Mouse (Mus musculus) ovary, postnatal 10 days (tissue): ENCODE data around the gene Ly75.

Experiments used
- DNase-seq: peaks from one replicate; pipeline ENCODE4 v3.0.0; 2022; ENCODE audit warnings: low spot score

Ly75 gene

GRCm38 (mm10) chr2:60322031-60322726 lies 60.9 kb downstream of the Ly75 start:
- no peak for DNase-seq

- DNase-seq, result no peak
Observed at GRCm38 (mm10) chr2:60303796-60304195, 79.3 kb downstream of the Ly75 start.

- DNase-seq, result no peak
Observed at GRCm38 (mm10) chr2:60299323-60299722, 83.8 kb downstream of the Ly75 start.

GRCm38 (mm10) chr2:60298266-60298665 lies 84.8 kb downstream of the Ly75 start:
- DNase-seq, result no peak

GRCm38 (mm10) chr2:60291381-60291780 lies 91.7 kb downstream of the Ly75 start:
- DNase-seq, result no peak

GRCm38 (mm10) chr2:60289451-60289850 lies 93.7 kb downstream of the Ly75 start:
- DNase-seq, result no peak

GRCm38 (mm10) chr2:60288606-60289005 lies 94.5 kb downstream of the Ly75 start:
- no peak for DNase-seq

GRCm38 (mm10) chr2:60285107-60285617 lies 97.9 kb downstream of the Ly75 start:
- no peak for DNase-seq

- no peak for DNase-seq
Observed at GRCm38 (mm10) chr2:60284467-60284821, 98.7 kb downstream of the Ly75 start, which contains the start of gene Cd302. TSS of gene Cd302 (minus strand) at chr2:60284488.

GRCm38 (mm10) chr2:60283751-60284466 lies 99.2 kb downstream of the Ly75 start:
- DNase-seq, result peak; percentile 39

GRCm38 (mm10) chr2:60283208-60283750 lies 99.8 kb downstream of the Ly75 start:
- DNase-seq, result no peak

- DNase-seq, result no peak
Observed at GRCm38 (mm10) chr2:60282625-60283024, 100.5 kb downstream of the Ly75 start.

GRCm38 (mm10) chr2:60278627-60279026 lies 104.5 kb downstream of the Ly75 start:
- DNase-seq, result no peak

- no peak for DNase-seq
Observed at GRCm38 (mm10) chr2:60269856-60270479, 113.1 kb downstream of the Ly75 start.

GRCm38 (mm10) chr2:60267567-60267966 lies 115.5 kb downstream of the Ly75 start:
- no peak for DNase-seq

- no peak for DNase-seq
Observed at GRCm38 (mm10) chr2:60260621-60261350, 122.3 kb downstream of the Ly75 start.

GRCm38 (mm10) chr2:60259186-60259585 lies 123.9 kb downstream of the Ly75 start:
- no peak for DNase-seq

GRCm38 (mm10) chr2:60256751-60257150 lies 126.4 kb downstream of the Ly75 start:
- no peak for DNase-seq

GRCm38 (mm10) chr2:60253506-60253905 lies 129.6 kb downstream of the Ly75 start:
- no peak for DNase-seq

GRCm38 (mm10) chr2:60252782-60253181 lies 130.3 kb downstream of the Ly75 start:
- no peak for DNase-seq
